Mouse (Mus musculus) erythroid progenitor cell, adult 5-6 weeks (primary cell): Measurements from ENCODE around the gene Ppp1r32. TPM values are rescaled to one million over a fixed set of nuclear protein-coding genes. Genes with fewer than 3 reads are reported as not detected.

Source experiments
- ATAC-seq: replicated peaks from 2 replicates; pipeline ENCODE4 v1.8.0; 2016; ENCODE audit warnings: moderate number of reproducible peaks, mild to moderate bottlenecking, moderate TSS enrichment, inconsistent platforms; ENCODE audit not compliant: poor library complexity, low FRiP score, severe bottlenecking
- total RNA-seq, 2 experiments: library from RNA; stranded (forward) in 1 of 2; stranded (reverse) in 1 of 2; fragments of 150-400 nt in 1 of 2; fragments of 186-747, 209-891 nt in 1 of 2; gene quantifications; 2 replicates each; pipeline versions ENCODE4 v1.2.3 to v1.2.4; 2015 to 2017; ENCODE audit warnings: low replicate concordance in 2 of 2

Gene Ppp1r32
- total RNA-seq, 2 experiments from 2014 or later, result not detected

DNA sequence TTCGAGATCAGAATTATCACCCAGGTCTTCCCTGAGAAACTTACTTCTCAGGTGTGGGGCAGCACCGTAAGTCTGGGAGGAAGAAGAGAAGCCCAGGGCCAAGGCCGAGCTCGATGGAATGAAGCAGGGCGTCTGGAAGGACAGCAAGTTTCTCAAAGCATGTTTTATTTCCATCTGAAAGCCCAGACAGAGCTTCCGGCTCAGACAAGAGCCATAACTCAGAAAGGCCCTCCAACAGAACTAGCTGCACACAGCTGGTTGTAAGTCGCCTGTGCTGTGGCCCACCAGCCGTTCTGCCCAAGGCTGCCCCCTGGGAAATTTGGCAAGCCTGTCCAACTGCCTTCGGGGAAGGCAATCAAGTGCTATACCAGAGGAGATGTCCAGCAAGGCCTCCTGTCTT is 55.3 kb downstream of the Ppp1r32 start:
- ATAC-seq, result no peak

DNA sequence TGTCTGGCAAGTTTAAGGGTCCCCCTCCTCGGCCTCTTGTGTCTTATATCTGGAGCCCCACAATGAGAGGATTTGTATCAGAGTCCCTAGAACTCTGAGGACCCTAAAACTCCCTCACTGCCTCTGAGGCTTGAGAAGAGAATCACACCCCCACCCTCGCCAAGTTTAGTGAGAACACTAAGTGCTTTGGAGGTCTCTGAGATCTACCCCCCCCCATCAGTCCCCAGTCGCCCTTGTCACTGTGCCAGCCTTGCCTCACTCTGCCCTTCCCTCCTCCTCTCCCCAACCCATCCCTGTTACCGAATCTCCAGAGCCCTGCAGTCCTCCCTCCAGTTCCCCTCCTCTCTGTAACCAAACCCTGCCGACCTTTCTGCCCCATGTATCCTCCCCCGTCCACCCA is 55.9 kb downstream of the Ppp1r32 start:
- ATAC-seq, result no peak

DNA sequence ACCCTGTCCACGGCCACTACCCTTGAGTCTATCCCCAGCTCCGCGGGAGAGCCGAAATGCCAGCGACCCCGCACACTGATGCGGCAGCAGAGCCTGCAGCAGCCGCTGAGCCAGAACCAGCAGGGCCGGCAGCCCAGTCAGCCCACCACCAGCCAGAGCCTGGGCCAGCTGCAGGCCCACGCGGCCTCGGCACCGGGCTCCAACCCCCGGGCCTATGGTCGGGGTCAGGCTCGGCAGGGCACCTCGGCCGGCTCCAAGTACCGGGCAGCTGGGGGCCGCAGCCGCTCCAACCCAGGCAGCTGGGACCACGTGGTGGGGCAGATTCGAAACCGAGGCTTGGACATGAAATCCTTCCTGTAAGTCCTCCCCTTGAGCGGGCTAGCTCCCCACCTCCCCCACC is 56.4 kb downstream of the Ppp1r32 start:
- no peak for ATAC-seq

DNA sequence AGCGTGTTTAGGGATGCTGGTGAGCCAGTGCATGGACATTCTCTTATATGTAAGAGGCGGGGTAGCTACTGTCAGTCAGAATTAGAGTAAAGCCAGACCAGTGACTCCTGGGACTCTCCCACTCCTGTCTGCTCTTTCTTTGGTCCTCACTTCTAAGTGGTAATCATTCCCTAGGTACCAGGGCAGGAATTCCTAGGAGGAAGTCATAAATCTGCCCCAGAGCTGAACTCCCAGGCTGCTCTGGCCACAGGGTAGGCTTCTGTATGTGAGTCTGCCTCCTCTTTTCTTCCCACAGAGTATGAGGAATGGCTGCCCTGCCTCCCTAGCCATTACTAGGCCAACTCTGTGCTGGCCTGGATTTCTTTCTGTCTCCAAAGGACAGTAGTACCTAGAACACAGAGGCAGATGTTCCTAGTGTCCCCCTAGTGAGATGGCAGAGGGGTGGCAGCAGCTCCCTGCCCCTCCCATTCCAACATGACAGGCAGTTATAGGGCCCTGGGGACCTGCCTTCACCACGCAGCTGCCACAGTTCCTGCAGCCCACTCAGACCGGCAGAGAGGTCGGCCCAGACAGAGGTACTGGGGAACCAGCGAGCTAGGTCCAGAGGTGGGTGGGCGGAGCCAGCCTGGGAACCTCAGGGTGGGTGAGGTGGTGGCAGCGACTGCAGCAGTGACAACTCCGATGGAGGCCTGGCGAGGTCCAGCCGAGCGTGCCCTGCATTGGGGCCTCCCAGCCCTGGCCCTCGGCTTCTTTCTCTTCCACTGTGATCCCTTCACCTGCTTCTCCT is 57.1 kb downstream of the Ppp1r32 start:
- ATAC-seq, result no peak

DNA sequence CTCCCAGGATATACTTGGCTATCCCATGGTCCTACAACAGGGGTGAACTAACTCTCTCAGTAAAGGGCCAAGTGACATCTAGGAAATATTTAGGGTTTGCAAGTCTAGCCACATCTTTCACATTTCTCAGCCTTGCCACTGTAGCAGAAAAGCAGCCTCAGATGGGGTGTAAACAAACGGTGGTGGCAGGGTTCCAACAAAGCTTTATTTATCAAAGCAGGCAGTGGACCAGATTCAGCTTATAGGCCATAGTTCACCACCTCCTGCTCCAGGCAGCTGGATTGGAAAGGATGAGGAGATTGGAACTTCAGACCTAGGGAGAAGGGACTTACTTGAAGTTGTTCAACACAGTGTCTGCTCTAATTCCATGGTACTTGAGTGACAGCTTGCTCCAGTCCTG is 58.0 kb downstream of the Ppp1r32 start:
- ATAC-seq, result no peak

Other genes with a start within 250 kb of the Ppp1r32 start
- gene Myrf, start 242.2 kb downstream of the Ppp1r32 start, total RNA-seq (2015; ENCODE audit: low replicate concordance), result not detected in 2 replicates
- not detected in 2 replicates for gene Myrf, start 242.2 kb downstream of the Ppp1r32 start, total RNA-seq (2017; ENCODE audit: low replicate concordance)
- gene Dagla, start 178.1 kb downstream of the Ppp1r32 start, total RNA-seq (2015; ENCODE audit: low replicate concordance), result not detected in 2 replicates
- not detected in 2 replicates for gene Dagla, start 178.1 kb downstream of the Ppp1r32 start, total RNA-seq (2017; ENCODE audit: low replicate concordance)
- not detected in 2 replicates for gene Syt7, start 93.8 kb downstream of the Ppp1r32 start, total RNA-seq (2015; ENCODE audit: low replicate concordance)
- not detected in 2 replicates for gene Syt7, start 93.8 kb downstream of the Ppp1r32 start, total RNA-seq (2017; ENCODE audit: low replicate concordance)
- gene Lrrc10b, start 25.5 kb downstream of the Ppp1r32 start, total RNA-seq (2015; ENCODE audit: low replicate concordance), result not detected in 2 replicates
- not detected in 2 replicates for gene Lrrc10b, start 25.5 kb downstream of the Ppp1r32 start, total RNA-seq (2017; ENCODE audit: low replicate concordance)
- 73.4 and 91.5 TPM in 2 replicates for gene Cpsf7, start 42.3 kb upstream of the Ppp1r32 start, total RNA-seq (2015; ENCODE audit: low replicate concordance)
- 63.5 and 75.6 TPM in 2 replicates for gene Cpsf7, start 42.3 kb upstream of the Ppp1r32 start, total RNA-seq (2017; ENCODE audit: low replicate concordance)
- 28.1 and 46.1 TPM in 2 replicates for gene Sdhaf2, start 43.2 kb upstream of the Ppp1r32 start, total RNA-seq (2015; ENCODE audit: low replicate concordance)
- 30.5 and 34.8 TPM in 2 replicates for gene Sdhaf2, start 43.2 kb upstream of the Ppp1r32 start, total RNA-seq (2017; ENCODE audit: low replicate concordance)
- 9.2 and 15.5 TPM in 2 replicates for gene Tmem216, start 73.3 kb upstream of the Ppp1r32 start, total RNA-seq (2015; ENCODE audit: low replicate concordance)
- 7.7 and 11.8 TPM in 2 replicates for gene Tmem216, start 73.3 kb upstream of the Ppp1r32 start, total RNA-seq (2017; ENCODE audit: low replicate concordance)
- gene Cyb561a3, start 94.2 kb upstream of the Ppp1r32 start, total RNA-seq (2015; ENCODE audit: low replicate concordance), result 23.8 and 27.7 TPM in 2 replicates
- 7.1 and 13.7 TPM in 2 replicates for gene Cyb561a3, start 94.2 kb upstream of the Ppp1r32 start, total RNA-seq (2017; ENCODE audit: low replicate concordance)
- 36.0 and 39.0 TPM in 2 replicates for gene Tmem138, start 94.4 kb upstream of the Ppp1r32 start, total RNA-seq (2015; ENCODE audit: low replicate concordance)
- 8.5 and 14.6 TPM in 2 replicates for gene Tmem138, start 94.4 kb upstream of the Ppp1r32 start, total RNA-seq (2017; ENCODE audit: low replicate concordance)
- gene Ddb1, start 122.4 kb upstream of the Ppp1r32 start, total RNA-seq (2015; ENCODE audit: low replicate concordance), result 58.0 and 75.0 TPM in 2 replicates
- gene Ddb1, start 122.4 kb upstream of the Ppp1r32 start, total RNA-seq (2017; ENCODE audit: low replicate concordance), result 168 and 208 TPM in 2 replicates
- 4.6 and 6.1 TPM in 2 replicates for gene Tkfc, start 122.7 kb upstream of the Ppp1r32 start, total RNA-seq (2015; ENCODE audit: low replicate concordance)
- 1.2 TPM in 1 of 2 replicates, not detected in the other for gene Tkfc, start 122.7 kb upstream of the Ppp1r32 start, total RNA-seq (2017; ENCODE audit: low replicate concordance)
- not detected in 2 replicates for gene Vwce, start 151.3 kb upstream of the Ppp1r32 start, total RNA-seq (2015; ENCODE audit: low replicate concordance)
- gene Vwce, start 151.3 kb upstream of the Ppp1r32 start, total RNA-seq (2017; ENCODE audit: low replicate concordance), result 1.2 TPM in 1 of 2 replicates, not detected in the other
- not detected in 2 replicates for gene Pga5, start 195.1 kb upstream of the Ppp1r32 start, total RNA-seq (2015; ENCODE audit: low replicate concordance)
- gene Pga5, start 195.1 kb upstream of the Ppp1r32 start, total RNA-seq (2017; ENCODE audit: low replicate concordance), result not detected in 2 replicates
- 10.8 and 26.0 TPM in 2 replicates for gene Vps37c, start 205.8 kb upstream of the Ppp1r32 start, total RNA-seq (2015; ENCODE audit: low replicate concordance)
- gene Vps37c, start 205.8 kb upstream of the Ppp1r32 start, total RNA-seq (2017; ENCODE audit: low replicate concordance), result 3.3 and 6.0 TPM in 2 replicates